In genomic region chr3:56753654-56754053, GRCm38 (mm10) we compare ENCODE assay signal across 8 mouse cellular contexts.
DNase-seq lines count a peak whose midpoint lies in the region; ATAC-seq and TF ChIP-seq lines count a peak whose summit lies in the region.

No protein-coding gene starts in this region.

- no peak for TF ChIP-seq EP300 in liver, embryonic 14.5 days (IDR thresholded peaks at IDR 0.05; ENCODE audit: low read depth)

- no peak overlapping the region for H3K4me2 ChIP-seq in forebrain, embryonic 11.5 days (ENCODE audit: low read depth, low read length, severe bottlenecking)
- H3K4me2 ChIP-seq in forebrain, embryonic 12.5 days: no peak overlapping the region
- no peak overlapping the region for H3K4me2 ChIP-seq in liver, embryonic 14.5 days (ENCODE audit: low read depth)

- 63% methylated on average over 3 of the region's 3 CpGs for WGBS in forebrain, embryonic 11.5 days
- WGBS in forebrain, embryonic 12.5 days: 64% methylated on average over 3 of the region's 3 CpGs
- 7% methylated on average over 3 of the region's 3 CpGs for WGBS in liver, embryonic 14.5 days (ENCODE audit: insufficient replicate concordance)

- H3K36me3 ChIP-seq in forebrain, embryonic 11.5 days (ENCODE audit: control insufficient read depth, insufficient read depth, low read length): no peaks in the 10 kb centered on the region
- no peaks in the 10 kb centered on the region for H3K36me3 ChIP-seq in forebrain, embryonic 12.5 days (replicated peaks)
- H3K36me3 ChIP-seq in liver, embryonic 14.5 days (replicated peaks; ENCODE audit: control insufficient read depth, insufficient read depth, low read depth): no peaks in the 10 kb centered on the region

- intact Hi-C loops in heart, postnatal 14 days (cut with DNase I): loop anchor here (2.0 to 5.0 kb wide), 2 partner anchors 675 to 746 kb away; no protein-coding TSS in a partner anchor

- no peak overlapping the region for H3K4me3 ChIP-seq in forebrain, embryonic 11.5 days (ENCODE audit: low read depth, low read length)
- no peak overlapping the region for H3K4me3 ChIP-seq in forebrain, embryonic 12.5 days (replicated peaks)
- no peak overlapping the region for H3K4me3 ChIP-seq in embryonic fibroblast, embryonic 13.5 days (ENCODE audit: insufficient read depth, low read length)
- H3K4me3 ChIP-seq in liver, embryonic 14.5 days (ENCODE audit: insufficient read depth in 1 of 2, low read depth in 2 of 2, low read length in 2 of 2): no peak overlapping the region

- no peaks in the 10 kb centered on the region for H3K4me1 ChIP-seq in forebrain, embryonic 11.5 days (replicated peaks; ENCODE audit: control insufficient read depth, insufficient read depth, low read length)
- H3K4me1 ChIP-seq in forebrain, embryonic 12.5 days: no peaks in the 10 kb centered on the region
- no peaks in the 10 kb centered on the region; the same call in 1 of the 2 replicates for H3K4me1 ChIP-seq in embryonic fibroblast, embryonic 13.5 days (ENCODE audit: control insufficient read depth, insufficient read depth, low read length)
- no peaks in the 10 kb centered on the region for H3K4me1 ChIP-seq in liver, embryonic 14.5 days (replicated peaks; ENCODE audit: control insufficient read depth in 2 of 2, insufficient read depth in 2 of 2, low read length in 1 of 2)

- no peak overlapping the region for H3K27ac ChIP-seq in forebrain, embryonic 11.5 days (ENCODE audit: low read depth, low read length)
- H3K27ac ChIP-seq in forebrain, embryonic 12.5 days: no peak overlapping the region
- no peak overlapping the region for H3K27ac ChIP-seq in embryonic fibroblast, embryonic 13.5 days (ENCODE audit: insufficient read depth, low read length)
- no peak overlapping the region for H3K27ac ChIP-seq in liver, embryonic 14.5 days

- H3K9ac ChIP-seq in forebrain, embryonic 11.5 days (ENCODE audit: low read length): no peak overlapping the region
- no peak overlapping the region for H3K9ac ChIP-seq in forebrain, embryonic 12.5 days
- H3K9ac ChIP-seq in liver, embryonic 14.5 days (replicated peaks): no peak overlapping the region

- no peak for ATAC-seq in forebrain, embryonic 11.5 days (replicated peaks; ENCODE audit: low FRiP score)
- no peak for ATAC-seq in forebrain, embryonic 12.5 days (ENCODE audit: low FRiP score)
- no peak for ATAC-seq in liver, embryonic 14.5 days (ENCODE audit: insufficient read depth)

- no peak for TF ChIP-seq POLR2A in embryonic fibroblast, embryonic 13.5 days (IDR thresholded peaks at IDR 0.05; ENCODE audit: low read depth, low read length)

- H3K9me3 ChIP-seq in forebrain, embryonic 11.5 days (ENCODE audit: control insufficient read depth, low read length): no peaks in the 10 kb centered on the region
- no peaks in the 10 kb centered on the region for H3K9me3 ChIP-seq in forebrain, embryonic 12.5 days
- no peaks in the 10 kb centered on the region for H3K9me3 ChIP-seq in liver, embryonic 14.5 days (ENCODE audit: control insufficient read depth, low read length)

- DNase-seq in forebrain, embryonic 11.5 days (ENCODE audit: low spot score): peak; percentile 54
- DNase-seq in adrenal gland, adult 8-10 months: peak; percentile 34
- peak; percentile 70 to 87 for DNase-seq in heart, postnatal 14 days
- no peak for DNase-seq in liver, embryonic 14.5 days (ENCODE audit: low read depth in 3 of 3, low spot score in 3 of 3)
- DNase-seq in yolk sac, embryonic 10.5 days (ENCODE audit: low spot score): peak; percentile 28
- no peak for DNase-seq in left cerebral cortex, adult 9 months (ENCODE audit: low spot score in 2 of 2)

- H3K27me3 ChIP-seq in forebrain, embryonic 11.5 days (ENCODE audit: control insufficient read depth, insufficient read depth, low read length): no peaks in the 10 kb centered on the region
- no peaks in the 10 kb centered on the region for H3K27me3 ChIP-seq in forebrain, embryonic 12.5 days
- H3K27me3 ChIP-seq in liver, embryonic 14.5 days (ENCODE audit: control insufficient read depth, insufficient read depth, low read length): no peaks in the 10 kb centered on the region

- peak; percentile 60; the same call in 1 of the 2 replicates for TF ChIP-seq CTCF in embryonic fibroblast, embryonic 13.5 days (IDR thresholded peaks at IDR 0.05; ENCODE audit: borderline replicate concordance, insufficient read depth, low read length)
- TF ChIP-seq CTCF in liver, embryonic 14.5 days (IDR thresholded peaks at IDR 0.05; ENCODE audit: low read depth): peak; percentile 36; the same call in 1 of the 2 replicates

Comparison
In these comparisons a context has a peak if more than half of its experiments do, and no peak if none do; other contexts are left out.
1. DNase-seq: peak in forebrain, embryonic 11.5 days (single experiment), adrenal gland, adult 8-10 months (single experiment), heart, postnatal 14 days (2 of 2) and yolk sac, embryonic 10.5 days (single experiment); none in liver, embryonic 14.5 days (0 of 3) and left cerebral cortex, adult 9 months (0 of 2).